ENCODE assay signal across 17 mouse cellular contexts in genomic region chr10:34149772-34150171, GRCm38 (mm10).
"Had no signal": no experiment of that assay in that cellular context is flagged by ENCODE, and none has a peak within 500 bp of the region (broad histone marks: within the 10 kb centered on the region; RNA-seq: fewer than 3 reads in every experiment).

No protein-coding gene starts in this region.

- H3K4me1 ChIP-seq: liver, embryonic 12.5 days; megakaryocyte, embryonic 14.5 days; midbrain, embryonic 15.5 days; neural tube, embryonic 12.5 days had no signal

- H3K4me2 ChIP-seq: limb, embryonic 15.5 days; liver, embryonic 12.5 days; lung, embryonic 14.5 days; midbrain, embryonic 11.5 days; midbrain, embryonic 15.5 days; neural tube, embryonic 12.5 days had no signal

- H3K36me3 ChIP-seq: midbrain, embryonic 15.5 days; neural tube, embryonic 12.5 days had no signal

- ATAC-seq: intestine, postnatal 0 days; liver, embryonic 12.5 days; midbrain, embryonic 15.5 days had no signal

- H3K27me3 ChIP-seq: limb, embryonic 15.5 days; liver, embryonic 12.5 days; midbrain, embryonic 15.5 days; neural tube, embryonic 12.5 days had no signal

- H3K27ac ChIP-seq: layer of hippocampus, adult 2 months; liver, embryonic 12.5 days; macrophage; midbrain, embryonic 15.5 days; neural tube, embryonic 12.5 days had no signal

- H3K9me3 ChIP-seq: limb, embryonic 15.5 days; liver, embryonic 12.5 days; megakaryocyte, embryonic 14.5 days; midbrain, embryonic 15.5 days; neural tube, embryonic 12.5 days had no signal

- H3K4me3 ChIP-seq: layer of hippocampus, adult 2 months; limb, embryonic 15.5 days; liver, embryonic 12.5 days; megakaryocyte, embryonic 14.5 days; midbrain, embryonic 15.5 days; neural tube, embryonic 12.5 days had no signal

- DNase-seq: kidney, postnatal 10 days; kidney, postnatal 4 days; lung, embryonic 14.5 days; lung, postnatal 10 days; right cerebral cortex, postnatal 4 days; spleen, adult 18-20 months; thymus, adult 18-20 months; thymus, postnatal 25 days had no signal

- H3K9ac ChIP-seq: limb, embryonic 15.5 days; liver, embryonic 12.5 days; lung, embryonic 14.5 days; midbrain, embryonic 15.5 days; neural tube, embryonic 12.5 days had no signal
